Mouse (Mus musculus) right cerebral cortex, postnatal 25 days (tissue): Measurements from ENCODE around the gene Brsk1.

ENCODE experiments used
- DNase-seq: peaks from one replicate; pipeline ENCODE4 v3.0.0; 2022

Brsk1 gene

DNA sequence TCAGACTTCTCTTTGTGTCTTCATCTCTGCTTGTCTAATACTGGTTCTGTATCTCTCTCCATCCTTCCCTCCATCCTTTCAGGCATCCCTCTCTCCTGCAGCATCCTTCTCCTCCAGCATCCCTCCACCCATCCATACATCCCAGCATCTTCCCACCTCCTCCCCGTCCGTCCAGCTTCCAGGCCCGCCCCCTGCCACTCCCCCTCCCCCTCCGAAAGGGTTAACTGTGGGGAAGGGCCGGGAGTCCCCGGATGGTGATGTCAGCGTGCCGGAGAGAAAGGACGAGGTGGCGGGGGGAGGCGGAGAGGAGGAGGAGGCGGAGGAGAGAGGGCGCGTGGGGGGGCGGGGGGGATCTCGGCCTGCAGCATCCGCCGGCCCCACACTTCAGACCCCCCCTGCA is at the start of gene Brsk1:
Brsk1 (plus strand) TSS at position 218 of the 400 bp plus-strand sequence.
- peak; percentile 86 for DNase-seq

DNA sequence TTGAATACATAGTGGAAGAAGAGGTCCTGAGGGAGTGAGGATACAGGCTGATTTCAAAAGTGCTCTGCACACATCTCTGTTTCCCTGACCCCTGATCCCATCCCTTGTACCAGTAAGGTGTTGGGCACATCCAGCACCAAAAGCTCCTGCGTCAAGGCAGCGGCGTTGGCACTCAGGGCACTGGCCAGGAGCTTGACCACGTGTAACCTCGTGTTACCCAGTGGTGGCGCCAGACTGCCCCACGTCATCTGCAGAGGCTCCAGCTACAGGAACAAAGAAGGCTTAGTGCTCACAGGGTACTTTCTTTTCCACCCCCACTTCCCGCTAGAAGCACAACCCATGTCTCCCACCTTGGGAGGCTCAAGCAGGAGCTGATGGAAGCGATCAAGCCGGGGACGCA is 49.2 kb upstream of the Brsk1 start:
- no peak for DNase-seq

DNA sequence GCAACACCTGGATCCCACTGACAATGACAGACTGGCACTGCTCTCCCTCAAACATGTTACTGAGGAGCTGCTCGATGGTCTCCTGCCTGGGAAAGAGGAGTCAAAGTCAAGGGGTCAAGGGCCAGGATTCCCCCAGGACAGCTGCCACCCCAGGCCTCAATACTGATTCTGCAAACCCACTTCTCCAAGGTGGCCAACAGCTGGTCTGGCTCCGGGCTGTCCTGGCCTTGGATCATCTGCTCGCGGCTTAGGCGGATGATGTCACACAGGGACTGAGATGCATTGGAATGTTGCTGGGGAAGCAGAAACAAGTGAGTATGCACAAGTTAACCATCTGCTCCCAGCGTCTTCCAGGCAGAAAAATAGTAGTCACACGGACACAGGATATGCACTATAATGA is 48.4 kb upstream of the Brsk1 start:
- DNase-seq = no peak

DNA sequence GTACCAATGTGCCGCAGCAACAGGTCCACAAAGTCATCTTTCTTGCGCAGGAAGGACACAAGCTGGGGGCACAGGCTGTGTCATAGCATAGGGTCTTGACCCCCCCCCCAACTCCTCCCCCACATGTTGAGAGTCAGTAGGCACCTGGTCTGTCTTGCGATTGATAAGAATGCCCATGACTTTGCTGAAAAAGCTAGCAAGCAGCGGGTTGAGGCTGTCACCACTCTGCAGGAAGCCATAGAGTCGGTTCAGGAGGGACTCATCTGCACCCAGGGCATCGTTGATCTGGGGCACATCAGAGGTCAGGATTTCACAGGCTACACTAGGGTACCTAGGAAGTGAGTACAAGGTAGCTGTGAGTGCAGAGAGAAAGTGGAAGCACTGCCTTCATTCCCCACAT is 47.2 kb upstream of the Brsk1 start:
- DNase-seq = no peak

DNA sequence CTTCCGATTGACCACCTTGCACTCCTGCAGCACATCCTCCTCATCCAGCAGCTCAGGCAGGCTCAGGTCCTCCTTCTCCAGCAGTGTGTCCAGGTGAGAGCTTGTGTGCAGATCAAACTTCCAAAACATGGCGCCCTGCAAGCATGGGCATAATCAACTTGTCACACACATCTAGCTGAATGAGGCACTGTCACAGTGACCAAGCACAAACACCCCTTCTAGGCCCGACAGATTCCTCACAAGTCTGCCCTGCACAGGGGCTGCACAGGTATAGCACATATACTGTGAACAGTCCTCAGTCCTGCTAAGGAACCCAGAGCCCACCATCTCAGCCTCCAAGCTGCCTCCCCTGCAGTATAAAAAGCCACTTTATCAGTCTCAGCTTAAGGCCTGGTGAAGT is 43.6 kb upstream of the Brsk1 start:
- DNase-seq = no peak

DNA sequence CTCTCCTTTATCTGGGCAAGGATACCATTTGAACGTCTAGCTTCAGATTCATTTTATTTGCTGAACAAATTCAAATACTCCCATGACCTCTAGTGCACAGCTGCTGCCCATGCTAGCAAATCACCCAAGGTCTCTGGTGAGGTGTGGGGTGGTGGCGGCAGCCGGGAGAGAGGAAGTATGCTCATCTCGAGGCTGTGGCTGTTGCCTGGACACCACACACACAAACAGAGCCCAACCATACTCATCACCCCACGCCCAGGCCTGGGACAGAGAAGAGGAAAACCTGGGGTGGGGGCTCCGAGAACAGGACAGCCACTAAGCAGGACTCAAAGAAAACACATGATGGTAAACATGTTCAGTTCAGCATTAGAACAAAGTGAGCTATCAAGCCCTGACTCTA is 43.1 kb upstream of the Brsk1 start:
- no peak for DNase-seq

DNA sequence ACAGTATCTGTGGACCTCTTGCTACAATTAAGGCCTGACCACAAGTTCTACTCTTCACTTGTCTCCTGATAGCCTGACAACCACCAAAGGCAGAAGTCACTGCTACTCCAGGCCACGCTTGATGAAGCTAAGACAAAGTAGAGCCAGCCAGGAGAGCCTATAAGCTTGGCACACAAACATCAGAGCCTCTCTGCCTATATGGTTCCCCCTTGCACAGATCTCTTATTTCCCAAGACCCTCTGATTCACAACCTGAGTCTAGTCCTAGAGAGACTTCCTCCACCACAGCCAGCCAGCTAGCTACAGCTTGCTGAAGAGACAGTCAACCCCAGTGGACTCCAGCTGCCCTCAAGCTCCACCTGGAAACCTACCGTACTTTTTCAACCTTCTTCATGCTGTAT is 42.4 kb upstream of the Brsk1 start:
- DNase-seq = no peak

DNA sequence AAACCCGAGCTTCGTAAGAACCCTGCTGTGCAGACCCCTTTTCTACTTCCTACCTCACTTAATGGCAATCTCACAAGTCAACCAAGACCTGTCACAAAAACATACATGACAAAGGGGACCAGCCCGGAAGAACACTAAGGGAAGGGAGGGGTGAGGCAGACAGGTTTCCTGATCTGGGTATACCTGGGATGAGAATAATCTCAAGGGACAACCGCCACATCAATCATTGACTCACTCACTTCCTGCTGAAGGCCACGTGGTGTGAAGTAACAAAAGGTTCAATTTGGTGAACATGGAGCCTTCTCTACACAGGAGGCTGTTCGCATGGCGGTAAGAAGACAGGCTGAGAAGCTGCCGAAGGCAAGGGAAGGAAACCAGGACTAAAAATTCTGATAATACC is 38.8 kb upstream of the Brsk1 start:
- DNase-seq = no peak

DNA sequence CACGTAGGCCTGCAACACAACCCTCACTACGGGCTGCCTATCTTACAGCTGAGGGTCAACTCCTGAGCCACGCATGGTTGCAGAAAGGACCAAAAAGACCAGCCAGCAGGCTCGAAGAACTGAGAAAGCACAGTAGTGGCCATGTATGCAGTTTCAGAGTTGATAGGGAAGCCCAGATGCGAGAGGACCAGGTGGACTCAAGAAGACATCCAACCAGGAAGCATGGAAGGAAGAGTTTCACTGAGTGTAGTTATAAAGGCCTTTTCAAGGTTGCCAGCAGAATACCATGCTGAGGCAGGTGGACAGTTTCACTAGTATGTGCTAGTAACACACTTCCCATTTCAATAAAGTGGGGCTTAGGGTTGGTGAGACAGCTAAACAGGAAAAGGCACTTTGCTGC is 37.7 kb upstream of the Brsk1 start:
- DNase-seq = no peak

DNA sequence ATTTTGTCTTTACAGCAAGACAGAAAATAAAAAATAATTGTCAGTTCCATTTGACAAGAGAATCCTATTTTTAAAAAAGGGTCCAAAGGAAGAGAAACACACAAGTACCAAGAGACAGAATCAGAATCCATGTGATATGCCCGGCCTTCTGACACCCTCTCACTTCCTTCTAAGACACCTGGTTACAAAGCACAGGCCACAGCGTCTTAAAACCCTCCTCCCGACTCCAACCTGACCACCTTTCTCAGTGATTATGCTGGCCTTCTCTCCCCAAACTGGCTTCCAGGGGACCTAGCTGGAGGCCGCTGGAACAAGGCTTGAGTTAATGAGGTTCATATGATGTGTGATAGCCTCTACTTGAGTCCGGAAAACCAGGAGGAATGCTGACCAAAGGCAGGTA is 37.1 kb upstream of the Brsk1 start:
- no peak for DNase-seq

DNA sequence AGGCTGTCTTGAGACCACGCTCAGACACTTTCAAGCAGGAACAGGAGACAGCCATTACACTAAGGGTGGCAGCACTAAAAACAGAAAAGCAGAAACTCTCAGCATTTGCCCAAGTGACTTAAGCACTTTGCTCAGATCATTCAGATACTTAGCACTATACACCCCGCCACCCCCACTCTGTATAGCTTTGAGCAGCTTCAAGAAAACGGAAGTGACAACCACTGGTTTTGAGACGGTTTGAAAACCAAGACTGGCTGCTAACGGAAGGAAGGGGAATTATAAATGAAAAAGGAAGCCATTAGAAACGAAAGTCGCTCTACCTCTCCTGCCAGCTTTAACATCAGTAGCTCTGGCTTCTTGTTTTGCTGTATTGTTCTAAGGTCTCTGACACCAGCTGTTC is 36.6 kb upstream of the Brsk1 start:
- no peak for DNase-seq

DNA sequence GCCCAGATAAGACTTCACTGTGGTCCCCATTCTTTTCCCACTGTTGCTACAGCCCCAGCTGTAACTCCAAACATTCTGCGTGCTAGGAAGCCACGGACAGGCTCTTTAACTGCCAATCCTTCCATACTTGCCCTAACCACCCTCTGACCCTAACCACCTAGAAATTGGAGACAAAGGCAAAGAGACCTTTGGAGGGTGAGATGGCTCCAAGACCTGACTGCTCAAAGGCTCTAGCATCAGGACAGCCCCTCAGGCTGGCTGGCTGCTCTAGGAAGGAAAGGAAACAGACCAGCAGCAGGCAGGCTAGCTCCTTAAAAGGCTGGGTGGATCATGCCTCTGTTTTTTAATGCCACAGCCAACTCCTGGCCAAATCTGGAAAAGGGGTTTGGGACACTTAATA is 36.2 kb upstream of the Brsk1 start:
- DNase-seq = no peak

DNA sequence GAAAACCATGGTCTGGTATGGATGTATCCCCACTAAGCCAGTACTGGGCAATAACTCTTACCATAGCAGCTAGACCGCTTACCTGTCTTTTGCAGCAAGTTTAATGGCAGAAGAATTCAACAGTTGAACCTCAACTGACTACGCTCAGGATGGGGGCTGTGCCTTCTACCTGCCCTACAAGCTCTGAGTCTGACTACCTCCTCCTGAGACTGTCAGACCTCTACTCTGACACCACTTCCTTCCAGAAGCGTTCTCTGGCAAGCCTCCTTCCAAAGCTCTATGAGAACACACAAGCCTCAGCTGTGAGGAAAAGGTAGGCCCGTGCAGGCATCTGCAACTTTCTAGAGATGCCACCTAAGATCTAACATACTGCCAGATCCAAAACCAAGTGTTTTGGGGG is 35.0 kb upstream of the Brsk1 start:
- no peak for DNase-seq

DNA sequence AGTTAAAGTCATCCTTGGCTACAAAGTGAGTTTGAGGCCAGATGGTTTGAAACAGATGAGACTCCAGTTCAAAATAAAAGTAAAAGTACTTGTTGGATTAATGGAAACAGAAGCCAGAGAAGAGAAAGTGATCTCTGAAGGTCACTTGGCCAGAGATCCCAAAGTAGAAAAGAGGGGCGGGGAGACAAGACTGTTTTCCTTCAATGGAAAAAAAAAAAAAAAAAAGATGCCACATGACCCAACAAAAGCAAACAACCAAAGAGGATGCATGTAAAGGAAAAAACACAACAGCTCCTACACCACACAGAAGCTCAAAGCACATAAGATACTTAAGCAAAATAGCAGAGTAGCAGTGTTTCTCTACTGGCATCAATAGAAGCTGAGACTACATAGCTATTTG is 34.5 kb upstream of the Brsk1 start:
- no peak for DNase-seq

DNA sequence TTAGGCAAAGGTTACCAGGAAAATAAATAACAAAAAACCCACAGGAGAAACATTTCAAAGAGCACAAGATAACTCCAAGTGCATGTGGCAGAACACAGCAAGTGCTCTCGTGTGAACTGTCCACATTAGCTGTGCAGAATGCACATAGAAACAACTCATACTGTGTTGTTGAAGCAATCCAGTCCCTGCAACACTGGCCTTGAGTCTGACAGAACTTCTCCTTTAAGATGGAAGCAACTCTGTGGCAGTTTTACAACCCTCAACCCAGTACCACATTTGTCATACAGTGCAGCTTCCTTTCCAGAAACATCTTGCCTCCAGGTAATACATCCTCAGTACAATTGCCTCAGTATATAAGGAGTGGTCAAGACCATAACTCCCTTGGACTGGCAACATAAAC is 33.6 kb upstream of the Brsk1 start:
- no peak for DNase-seq

DNA sequence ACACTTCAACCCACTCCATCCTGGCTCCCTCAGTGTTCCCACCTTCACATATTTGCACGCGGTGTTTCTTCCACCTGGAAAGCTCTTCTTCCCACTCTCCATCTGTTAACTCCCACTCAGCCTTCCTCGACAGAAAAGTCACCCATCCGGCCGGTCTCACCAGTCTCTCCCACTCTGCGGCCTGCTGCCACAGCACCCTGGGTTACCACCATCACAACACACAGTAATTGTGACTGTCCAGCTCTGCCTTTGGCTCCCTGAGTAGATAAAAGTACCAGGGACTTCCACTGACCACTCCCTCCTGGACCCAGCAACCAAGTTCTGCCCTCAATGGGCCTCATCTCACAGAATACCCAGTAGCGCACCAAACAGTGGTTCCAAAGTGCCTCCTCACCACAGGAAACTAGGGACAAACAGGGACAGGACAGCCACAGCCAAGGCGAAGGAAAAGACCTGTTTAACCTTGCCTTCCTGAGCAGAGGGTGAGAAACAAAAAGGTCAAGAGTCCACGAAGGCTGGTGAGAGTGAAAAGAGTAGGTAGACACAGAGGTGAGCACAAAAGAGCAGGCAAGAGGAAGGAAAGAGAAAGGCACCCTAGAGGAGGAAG is 32.8 kb upstream of the Brsk1 start:
- DNase-seq = peak; percentile 62

DNA sequence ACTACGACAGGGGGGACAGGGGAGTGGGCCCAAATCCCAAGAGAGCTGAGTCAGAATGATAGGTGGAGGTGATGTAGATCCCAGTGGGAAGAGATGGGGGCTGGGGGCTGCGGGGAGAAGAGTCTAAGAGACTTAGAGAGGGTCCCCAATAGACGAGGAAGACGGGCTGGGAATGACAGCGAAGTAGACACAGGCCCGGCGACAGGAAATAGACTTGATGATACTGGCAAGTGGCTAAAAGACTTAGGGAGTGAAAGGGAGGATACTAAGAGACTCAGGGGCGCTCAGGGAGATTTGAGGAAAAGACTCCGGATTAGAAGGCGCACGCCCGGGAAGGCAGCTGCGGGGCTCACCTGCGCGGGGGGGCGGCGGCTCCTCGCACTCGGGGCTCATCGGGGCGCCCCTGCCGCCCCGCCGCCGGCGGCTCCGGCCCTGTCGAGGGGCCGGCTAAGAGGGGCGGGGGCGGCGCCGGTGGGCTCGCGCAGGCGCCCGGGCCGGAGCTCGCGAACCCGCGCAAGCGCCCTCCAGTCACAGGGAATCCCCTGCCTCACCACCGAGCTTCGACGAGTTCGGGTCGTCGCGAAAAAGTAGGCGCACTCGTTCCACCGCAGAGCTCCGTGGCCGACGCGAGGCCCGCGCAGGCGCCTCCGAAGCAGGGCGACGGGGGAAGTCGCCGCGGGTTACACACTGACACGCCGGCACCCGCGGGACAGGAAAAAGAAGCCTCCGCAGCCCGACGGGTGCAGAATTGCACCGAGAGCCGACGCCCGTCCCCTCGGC is 32.1 kb upstream of the Brsk1 start:
- DNase-seq = no peak

DNA sequence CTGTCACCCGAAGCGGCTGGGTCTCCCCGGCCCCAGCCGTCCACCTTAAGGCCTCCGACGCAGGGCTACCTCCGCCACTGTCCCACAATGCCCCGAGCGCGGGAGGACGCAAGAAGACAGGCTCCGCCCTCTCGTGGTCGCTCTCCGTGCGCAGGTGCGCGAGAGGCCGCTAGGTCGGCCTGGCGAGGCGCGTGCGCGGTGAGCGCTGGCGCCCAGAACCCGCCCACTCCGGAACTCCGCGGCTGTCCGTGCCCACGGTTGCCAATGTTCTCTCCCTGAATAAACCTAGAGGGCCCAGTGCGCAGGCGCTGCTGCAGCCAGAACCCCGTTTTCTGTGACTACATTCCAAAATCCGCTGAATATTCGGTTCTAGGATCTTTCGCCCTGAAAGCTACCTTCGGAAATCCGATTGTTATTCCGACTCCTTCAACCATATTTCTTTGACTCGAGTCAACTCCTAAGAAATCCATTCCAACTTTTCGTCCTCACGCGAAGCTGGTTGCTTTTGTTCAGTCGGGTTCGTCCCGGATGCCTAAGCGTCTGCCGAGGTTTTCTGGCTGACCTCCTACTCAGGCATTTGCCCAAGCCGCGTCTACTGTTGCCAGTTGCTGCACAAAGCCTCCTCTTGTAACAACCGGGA is 31.4 kb upstream of the Brsk1 start, which contains the start of gene Ppp6r1:
Ppp6r1 (minus strand) TSS at position 108 of the 640 bp plus-strand sequence.
- peak; percentile 99 for DNase-seq

DNA sequence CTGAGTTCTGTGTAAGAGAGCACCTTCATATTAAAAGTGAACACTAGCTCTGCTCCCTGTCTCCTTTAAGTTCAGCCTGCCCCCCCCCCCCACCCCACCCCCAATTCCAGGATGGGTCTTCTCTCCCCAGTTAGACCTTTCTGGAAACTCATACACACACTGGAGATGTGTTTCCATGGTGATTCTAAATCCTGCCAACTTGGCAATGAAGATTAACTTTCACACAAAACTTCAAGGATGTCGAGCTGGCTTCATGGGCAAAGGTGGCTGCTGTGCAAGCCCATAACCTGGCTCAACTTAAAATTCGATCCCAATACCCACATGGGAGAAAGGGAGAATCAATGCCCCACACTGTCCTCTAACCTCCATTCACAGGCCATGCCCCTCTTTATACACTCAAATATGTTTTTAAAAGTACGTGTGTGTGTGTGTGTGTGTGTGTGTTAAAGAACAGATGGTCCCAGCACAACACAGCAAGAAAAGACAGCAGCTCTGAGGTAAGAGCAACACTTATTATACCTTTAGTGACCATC is 30.4 kb upstream of the Brsk1 start:
- no peak for DNase-seq

DNA sequence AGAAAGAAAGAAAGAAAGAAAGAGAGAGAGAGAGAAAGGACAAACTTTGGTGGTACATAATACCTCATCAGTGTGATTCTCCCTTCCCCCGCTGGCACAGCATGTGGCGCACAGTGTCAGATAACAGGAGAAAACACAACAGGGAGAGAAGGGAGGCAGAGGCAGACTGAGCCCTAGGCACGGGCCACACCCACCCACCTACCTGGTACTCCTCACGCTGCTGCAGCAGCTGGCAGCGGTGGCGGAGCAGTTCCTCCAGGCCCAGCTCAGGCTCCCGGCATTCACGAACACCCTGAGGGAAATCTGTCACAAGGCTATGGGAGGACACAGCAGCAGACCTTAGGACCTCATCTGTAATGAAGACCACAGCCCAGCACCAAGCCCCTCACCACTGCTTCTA is 27.2 kb upstream of the Brsk1 start:
- no peak for DNase-seq

DNA sequence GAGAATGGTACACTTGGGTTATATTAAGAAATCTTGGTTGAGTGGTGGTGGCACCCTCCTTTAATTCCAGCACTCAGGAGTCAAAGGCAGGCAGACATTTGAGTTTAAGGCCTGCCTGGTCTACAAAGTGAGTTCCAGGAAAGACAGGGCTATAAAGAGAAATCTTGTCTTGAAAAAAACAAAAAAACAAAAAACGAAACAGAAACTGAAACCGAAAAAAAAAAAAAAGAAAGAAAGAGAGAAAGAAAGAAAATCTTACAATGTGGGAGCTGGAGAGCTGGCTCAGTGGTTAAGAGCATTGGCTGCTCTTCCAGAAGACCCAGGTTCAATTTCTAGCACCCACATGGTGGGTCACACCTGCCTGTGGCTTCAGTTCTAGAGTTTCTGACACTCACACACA is 26.7 kb upstream of the Brsk1 start:
- DNase-seq = no peak

DNA sequence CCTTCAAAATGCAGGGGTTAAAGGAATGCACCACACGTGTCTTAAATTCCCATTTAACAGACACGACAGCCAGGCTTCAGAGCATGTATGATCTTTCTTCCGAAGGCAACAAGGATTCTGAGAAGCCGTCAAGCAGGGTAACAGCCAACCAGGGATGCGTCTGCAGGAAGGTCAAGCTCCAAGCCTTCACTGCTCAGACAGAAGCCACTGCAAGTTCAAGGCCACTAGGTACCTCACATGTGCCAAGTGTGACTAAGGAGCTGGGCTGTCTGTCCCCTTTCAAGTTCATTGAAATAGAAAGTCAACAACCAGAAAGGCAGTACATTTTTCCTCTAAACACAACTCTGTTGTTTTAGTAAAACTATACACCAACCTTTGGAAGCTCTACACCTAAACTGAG is 23.5 kb upstream of the Brsk1 start:
- no peak for DNase-seq

DNA sequence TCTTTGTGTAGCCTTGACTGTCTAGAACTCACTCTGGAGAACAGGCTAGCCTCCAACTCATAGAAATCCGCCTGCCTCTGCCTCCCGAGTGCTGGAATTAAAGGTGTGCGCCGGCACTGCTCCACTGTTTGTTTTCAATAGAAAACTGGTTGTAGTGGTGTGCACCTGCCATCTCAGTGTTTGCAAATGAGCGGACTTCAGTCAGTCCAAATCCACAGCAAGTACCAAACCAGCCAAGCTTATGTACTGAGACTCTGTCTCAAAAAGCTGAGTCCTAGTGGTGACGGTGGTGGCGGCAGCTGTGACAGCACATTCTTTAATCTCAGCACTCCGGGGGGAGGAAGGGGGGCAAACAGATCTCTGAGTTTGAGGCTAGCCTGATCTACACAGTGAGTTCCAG is 21.9 kb upstream of the Brsk1 start:
- DNase-seq = no peak

DNA sequence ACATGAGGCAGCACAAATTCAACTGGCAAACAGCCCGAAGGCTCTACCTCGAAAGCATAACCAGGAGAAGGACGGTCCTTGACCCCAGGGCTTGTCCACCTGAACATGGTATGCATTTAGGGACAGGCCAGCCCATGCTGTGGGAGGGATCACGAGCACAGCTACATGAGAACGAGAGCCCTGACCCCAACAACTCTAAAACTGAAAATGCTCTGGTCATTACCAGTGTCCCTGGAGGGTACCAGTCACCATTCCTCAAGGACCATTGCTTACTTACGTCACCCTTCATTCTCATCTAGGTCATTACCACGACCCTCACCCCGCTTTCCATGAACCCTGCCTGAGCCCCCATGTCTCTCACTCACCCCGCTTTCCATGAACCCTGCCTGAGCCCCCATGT is 21.2 kb upstream of the Brsk1 start:
- no peak for DNase-seq
